Mouse (Mus musculus) hindbrain, embryonic 13.5 days (tissue): ENCODE data around the gene Nckipsd. TPM values are rescaled to one million over a fixed set of nuclear protein-coding genes. Genes with fewer than 3 reads are reported as not detected.

Experiments
- ATAC-seq: fragments of 200-750 bp; cut with Nextera tagmentation; 2 replicates; pipeline ENCODE4 v1.8.0; 2017; ENCODE audit warnings: moderate TSS enrichment; ENCODE audit not compliant: low FRiP score
- H3K27ac ChIP-seq: fragments of 300-500 bp; sonication (generic); 2 replicates; pipeline ENCODE4 v1.5.1; 2015; ENCODE audit warnings: inconsistent platforms, mild to moderate bottlenecking, moderate library complexity
- H3K27me3 ChIP-seq: fragments of 300-500 bp; sonication (generic); 2 replicates; pipeline ENCODE4 v1.6.1; 2015; ENCODE audit warnings: mild to moderate bottlenecking, inconsistent platforms
- H3K36me3 ChIP-seq: fragments of 300-500 bp; sonication (generic); 2 replicates; pipeline ENCODE4 v1.6.1; 2015; ENCODE audit warnings: mild to moderate bottlenecking, inconsistent platforms
- H3K4me1 ChIP-seq: fragments of 300-500 bp; sonication (generic); replicated peaks from 2 replicates; pipeline ENCODE4 v1.6.1; 2015; ENCODE audit warnings: inconsistent platforms
- H3K4me2 ChIP-seq: fragments of 300-500 bp; sonication (generic); 2 replicates; pipeline ENCODE4 v1.6.1; 2015; ENCODE audit warnings: inconsistent platforms, mild to moderate bottlenecking, moderate library complexity
- H3K4me3 ChIP-seq: fragments of 300-500 bp; sonication (generic); 2 replicates; pipeline ENCODE4 v1.5.1; 2015; ENCODE audit warnings: mild to moderate bottlenecking, inconsistent platforms
- H3K9ac ChIP-seq: fragments of 300-500 bp; sonication (generic); 2 replicates; pipeline ENCODE4 v1.6.1; 2015; ENCODE audit warnings: mild to moderate bottlenecking, inconsistent platforms
- H3K9me3 ChIP-seq: fragments of 300-500 bp; sonication (generic); 2 replicates; pipeline ENCODE4 v1.6.1; 2016; ENCODE audit warnings: inconsistent platforms
- WGBS: fragments of 180-500 bp; shearing (Covaris S2); methylation state at CpG from one replicate; pipeline ENCODE4 v1.1.7; 2015; 5-methylcytosine and 5-hydroxymethylcytosine counted together
- microRNA-seq: library from miRNA; unstranded; fragments of <30 nt; microRNA quantifications from one replicate; pipeline ENCODE4, GENCODE M21; 2016
- polyA plus RNA-seq: library from polyadenylated mRNA; unstranded; fragments of >200 nt; fragmentation: Nextera tagmentation; extraction: Ambion mirVana; gene quantifications from 2 replicates; pipeline ENCODE4 v1.2.1, GENCODE M21; 2015

Gene Nckipsd
- polyA plus RNA-seq, 1 experiment from 2014 or later, result 25.9 TPM

- Histone ChIP-seq H3K36me3 (peaks cover 60% of the 10 kb centered on the region), H3K27ac (no peak overlapping the region), H3K27me3 (no peaks in the 10 kb centered on the region), H3K9me3 (no peaks in the 10 kb centered on the region), H3K9ac (no peak overlapping the region), H3K4me2 (no peak overlapping the region), H3K4me3 (no peak overlapping the region), H3K4me1 (peaks cover 11% of the 10 kb centered on the region)
- WGBS, result 79% methylated on average over 8 of the region's 8 CpGs
- ATAC-seq, result no peak
Measured at GRCm38 (mm10) chr9:108858792-108859527, 50.8 kb downstream of the Nckipsd start.

Small RNA genes lying within 50 kb of the gene (microRNA-seq; reads per million reads assigned to microRNA genes)
- gene Gm23156, result not detected

Other genes starting within 250 kb of the Nckipsd start
- gene Impdh2, start 248.1 kb upstream of the Nckipsd start, polyA plus RNA-seq, result 104 and 111 TPM in 2 replicates
- gene Ndufaf3, start 240.9 kb upstream of the Nckipsd start, polyA plus RNA-seq, result 74.0 and 82.1 TPM in 2 replicates
- gene Dalrd3, start 238.5 kb upstream of the Nckipsd start, polyA plus RNA-seq, result 285 and 314 TPM in 2 replicates
- gene Wdr6, start 229.6 kb upstream of the Nckipsd start, polyA plus RNA-seq, result 280 and 317 TPM in 2 replicates
- 25.6 and 31.4 TPM in 2 replicates for gene P4htm, start 210.7 kb upstream of the Nckipsd start, polyA plus RNA-seq
- gene Arih2, start 159.0 kb upstream of the Nckipsd start, polyA plus RNA-seq, result 47.3 and 52.9 TPM in 2 replicates
- gene Slc25a20, start 146.3 kb upstream of the Nckipsd start, polyA plus RNA-seq, result 45.0 and 45.5 TPM in 2 replicates
- gene Prkar2a, start 119.1 kb upstream of the Nckipsd start, polyA plus RNA-seq, result 50.1 and 51.9 TPM in 2 replicates
- gene Ip6k2, start 24.6 kb upstream of the Nckipsd start, polyA plus RNA-seq, result 222 and 228 TPM in 2 replicates
- gene Celsr3, start 18.0 kb downstream of the Nckipsd start, polyA plus RNA-seq, result 13.8 and 14.3 TPM in 2 replicates
- 15.1 and 16.1 TPM in 2 replicates for gene Slc26a6, start 44.9 kb downstream of the Nckipsd start, polyA plus RNA-seq
- gene Tmem89, start 106.3 kb downstream of the Nckipsd start, polyA plus RNA-seq, result 0.32 and 0.72 TPM in 2 replicates
- 398 and 399 TPM in 2 replicates for gene Uqcrc1, start 128.3 kb downstream of the Nckipsd start, polyA plus RNA-seq
- 1.1 and 1.7 TPM in 2 replicates for gene Col7a1, start 145.2 kb downstream of the Nckipsd start, polyA plus RNA-seq
- gene Ucn2, start 177.6 kb downstream of the Nckipsd start, polyA plus RNA-seq, result not detected in 2 replicates
- 26.3 and 34.2 TPM in 2 replicates for gene Pfkfb4, start 183.4 kb downstream of the Nckipsd start, polyA plus RNA-seq
- 64.6 and 66.2 TPM in 2 replicates for gene Shisa5, start 230.2 kb downstream of the Nckipsd start, polyA plus RNA-seq